Mouse (Mus musculus) lung, adult 2 months (tissue): ENCODE measurements around the gene Fanca.

ENCODE experiments used
- CTCF ChIP-seq: fragments of 200-500 bp; IDR thresholded peaks from 2 replicates; pipeline ENCODE4 v1.5.1; 2011; ENCODE audit warnings: mild to moderate bottlenecking, low read length, control low read depth; ENCODE audit not compliant: insufficient read depth
- POLR2A ChIP-seq: fragments of 200-500 bp; IDR thresholded peaks from 2 replicates; pipeline ENCODE4 v1.6.1; 2011; ENCODE audit warnings: low read depth, mild to moderate bottlenecking, control low read depth, low read length, borderline replicate concordance; ENCODE audit errors: extremely low read depth

- TF ChIP-seq CTCF (no peak), POLR2A (no peak)
Observed at GRCm38 (mm10) chr8:123234918-123235519, 83.4 kb downstream of the Fanca start.
